Mouse (Mus musculus) myocyte (in vitro differentiated cells): ENCODE results near the gene Usp30.

Experiments
- CEBPB ChIP-seq: IDR thresholded peaks from 2 replicates; pipeline ENCODE4 v1.6.1; 2011; ENCODE audit warnings: mild to moderate bottlenecking, moderate library complexity; ENCODE audit not compliant: poor library complexity, insufficient read depth, severe bottlenecking
- MYOG ChIP-seq, 3 experiments: IDR thresholded peaks; one replicate each; pipeline ENCODE4 v1.6.1; 2011; ENCODE audit warnings: control low read depth in 2 of 3, low read depth in 2 of 3, mild to moderate bottlenecking in 2 of 3; ENCODE audit not compliant: insufficient read length in 2 of 3, control insufficient read depth in 1 of 3, insufficient read depth in 1 of 3
- POLR2A ChIP-seq: IDR thresholded peaks from one replicate; pipeline ENCODE4 v1.6.1; 2011; ENCODE audit warnings: low read depth, mild to moderate bottlenecking, control low read depth, moderate library complexity; ENCODE audit not compliant: insufficient read length

DNA sequence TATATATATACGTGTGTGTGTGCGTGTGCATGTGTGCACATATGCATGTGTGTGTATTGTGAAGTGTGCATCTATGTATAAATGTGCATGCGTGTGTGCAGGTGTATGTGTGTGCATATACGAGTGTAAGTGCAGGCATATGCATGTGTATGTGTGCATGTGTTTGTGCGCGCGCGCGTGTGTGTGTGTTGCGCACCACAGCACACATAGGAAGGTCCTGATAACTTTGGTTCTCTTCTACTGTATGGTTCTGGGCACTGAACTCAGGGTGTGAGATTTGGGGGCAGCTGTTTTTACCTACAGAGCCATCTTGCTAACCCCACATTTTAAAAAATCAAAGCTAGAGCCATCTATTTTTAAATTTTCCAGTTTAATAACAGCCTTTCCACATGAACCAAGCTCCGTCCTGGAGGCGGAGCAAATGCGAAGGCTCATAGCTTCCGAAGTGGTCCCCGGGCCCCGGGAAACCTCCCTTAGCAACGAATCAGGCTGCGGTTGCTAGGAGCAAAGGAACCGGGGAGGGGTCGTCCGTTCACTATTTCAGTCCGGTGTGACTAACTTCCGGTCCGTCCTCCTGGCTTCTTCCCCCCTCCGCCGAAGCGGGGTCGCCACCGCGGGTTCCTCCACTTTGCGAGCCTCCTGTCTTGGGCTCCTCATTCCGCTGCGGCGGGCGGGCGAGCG, 34.6 kb downstream of the Usp30 start:
- TF ChIP-seq MYOG (IDR thresholded peaks at IDR 0.05; ENCODE audit: control insufficient read depth in 1 of 3, insufficient read depth in 1 of 3, insufficient read length in 2 of 3, low read depth in 2 of 3): no peak
- no peak for TF ChIP-seq POLR2A
- TF ChIP-seq CEBPB: no peak
